8 mouse cellular contexts compared by ENCODE assay signal in genomic region chr14:105893623-105893995, GRCm38 (mm10). TPM values are rescaled to one million over a fixed set of nuclear protein-coding genes. Genes with fewer than 3 reads are reported as not detected.
A peak's percentile ranks its signal among the peaks of the same experiment; 100 is the strongest.
DNase-seq lines count a peak whose midpoint lies in the region; ATAC-seq and TF ChIP-seq lines count a peak whose summit lies in the region.

No protein-coding gene starts in this region.

- H3K27ac ChIP-seq in bone marrow, adult 2 months (ENCODE audit: control insufficient read depth, insufficient read depth, low read depth, low read length, poor library complexity), result no peak overlapping the region
- H3K27ac ChIP-seq in forebrain, embryonic 11.5 days (ENCODE audit: low read depth, low read length), result no peak overlapping the region
- H3K27ac ChIP-seq in intestine, embryonic 16.5 days (ENCODE audit: low read length), result peak overlapping the region; percentile 68
- H3K27ac ChIP-seq in liver, embryonic 13.5 days, result no peak overlapping the region

- H3K4me2 ChIP-seq in forebrain, embryonic 11.5 days (ENCODE audit: low read depth, low read length, severe bottlenecking), result peak overlapping the region; percentile 84
- H3K4me2 ChIP-seq in intestine, embryonic 16.5 days (ENCODE audit: low read depth, low read length), result peak overlapping the region; percentile 87
- peak overlapping the region; percentile 72 for H3K4me2 ChIP-seq in liver, embryonic 13.5 days

- WGBS in bone marrow, adult 2 months, result 44% methylated on average over 9 of the region's 9 CpGs
- WGBS in forebrain, embryonic 11.5 days, result 35% methylated on average over 9 of the region's 9 CpGs
- 40% methylated on average over 9 of the region's 9 CpGs for WGBS in intestine, embryonic 16.5 days
- 44% methylated on average over 9 of the region's 9 CpGs for WGBS in liver, embryonic 13.5 days (ENCODE audit: insufficient replicate concordance)

- H3K27me3 ChIP-seq in forebrain, embryonic 11.5 days (ENCODE audit: control insufficient read depth, insufficient read depth, low read length), result no peaks in the 10 kb centered on the region
- H3K27me3 ChIP-seq in intestine, embryonic 16.5 days (replicated peaks; ENCODE audit: control insufficient read depth, insufficient read depth, low read length), result no peaks in the 10 kb centered on the region
- peaks cover 45% of the 10 kb centered on the region for H3K27me3 ChIP-seq in liver, embryonic 13.5 days

- no peak for TF ChIP-seq POLR2A in bone marrow, adult 2 months (IDR thresholded peaks at IDR 0.05; ENCODE audit: borderline replicate concordance, control insufficient read depth, low read depth, low read length)

- peak overlapping the region; percentile 12 for H3K4me3 ChIP-seq in bone marrow, adult 2 months (replicated peaks; ENCODE audit: control insufficient read depth, low read depth, low read length)
- H3K4me3 ChIP-seq in forebrain, embryonic 11.5 days (ENCODE audit: low read depth, low read length), result peak overlapping the region; percentile 79
- peak overlapping the region; percentile 88 for H3K4me3 ChIP-seq in intestine, embryonic 16.5 days (ENCODE audit: low read length)
- peak overlapping the region; percentile 65 for H3K4me3 ChIP-seq in liver, embryonic 13.5 days (replicated peaks)

- no peaks in the 10 kb centered on the region; the same call in 1 of the 2 replicates for H3K4me1 ChIP-seq in bone marrow, adult 2 months (ENCODE audit: control insufficient read depth, insufficient read depth, low read length)
- no peaks in the 10 kb centered on the region; the same call in 1 of the 2 replicates for H3K4me1 ChIP-seq in forebrain, embryonic 11.5 days (replicated peaks; ENCODE audit: control insufficient read depth, insufficient read depth, low read length)
- peaks cover 18% of the 10 kb centered on the region for H3K4me1 ChIP-seq in intestine, embryonic 16.5 days (ENCODE audit: control insufficient read depth, insufficient read depth, low read length)
- peaks cover 9% of the 10 kb centered on the region for H3K4me1 ChIP-seq in liver, embryonic 13.5 days (replicated peaks)

- peak; percentile 30 to 34 for DNase-seq in left cerebral cortex, adult 18-20 months (ENCODE audit: low spot score in 2 of 2)
- no peak for DNase-seq in left cerebral cortex, adult 11 months (ENCODE audit: low spot score)
- peak; percentile 61 for DNase-seq in forebrain, embryonic 11.5 days (ENCODE audit: low spot score)
- DNase-seq in liver, embryonic 13.5 days, result no peak
- peak; percentile 24 for DNase-seq in skeletal muscle tissue, adult 2 months (ENCODE audit: low read depth, low spot score)
- no peak for DNase-seq in yolk sac, embryonic 10.5 days (ENCODE audit: low spot score)

- H3K36me3 ChIP-seq in forebrain, embryonic 11.5 days (ENCODE audit: control insufficient read depth, insufficient read depth, low read length), result no peaks in the 10 kb centered on the region
- H3K36me3 ChIP-seq in intestine, embryonic 16.5 days (ENCODE audit: control insufficient read depth, insufficient read depth, low read length), result peaks cover 8% of the 10 kb centered on the region; the same call in 1 of the 2 replicates
- peaks cover 4% of the 10 kb centered on the region; the same call in 1 of the 2 replicates for H3K36me3 ChIP-seq in liver, embryonic 13.5 days

- peak overlapping the region; percentile 55 for H3K9ac ChIP-seq in forebrain, embryonic 11.5 days (ENCODE audit: low read length)
- H3K9ac ChIP-seq in intestine, embryonic 16.5 days (ENCODE audit: low read depth, low read length), result peak overlapping the region; percentile 61
- H3K9ac ChIP-seq in liver, embryonic 13.5 days, result no peak overlapping the region

- no peaks in the 10 kb centered on the region for H3K9me3 ChIP-seq in forebrain, embryonic 11.5 days (ENCODE audit: control insufficient read depth, low read length)
- no peaks in the 10 kb centered on the region for H3K9me3 ChIP-seq in intestine, embryonic 16.5 days (ENCODE audit: control insufficient read depth, low read length)
- no peaks in the 10 kb centered on the region for H3K9me3 ChIP-seq in liver, embryonic 13.5 days (replicated peaks)

- no peak for TF ChIP-seq CTCF in bone marrow, adult 2 months (IDR thresholded peaks at IDR 0.05; ENCODE audit: control insufficient read depth, insufficient read depth, low read length)

- ATAC-seq in forebrain, embryonic 11.5 days (replicated peaks; ENCODE audit: low FRiP score), result no peak
- ATAC-seq in intestine, embryonic 16.5 days, result no peak
- ATAC-seq in liver, embryonic 13.5 days (ENCODE audit: low read depth), result no peak

RNA-seq across cellular contexts. Expression of gene Spry2, which starts 3.0 kb away (rescaled TPM):
- 100 to 1,000 TPM; 101 to 110 TPM for total RNA-seq in left cerebral cortex, adult 18-20 months (2021)
- polyA plus RNA-seq in bone marrow, adult 2 months (2011; ENCODE audit: insufficient read depth, insufficient read length, low replicate concordance, missing spikeins), result 6.2 and 14.5 TPM in 2 replicates
- 22.2 and 24.4 TPM in 2 replicates for polyA plus RNA-seq in forebrain, embryonic 11.5 days (2014; fragmentation: Nextera tagmentation; extraction: Ambion mirVana)
- 29.4 and 35.5 TPM in 2 replicates for polyA plus RNA-seq in intestine, embryonic 16.5 days (2015; fragmentation: Nextera tagmentation; extraction: Ambion mirVana)
- 5.0 and 6.5 TPM in 2 replicates for polyA plus RNA-seq in liver, embryonic 13.5 days (2015; fragmentation: Nextera tagmentation; extraction: Ambion mirVana)

Comparison
In these comparisons a context has a peak if more than half of its experiments do, and no peak if none do; other contexts are left out.
1. DNase-seq: peak in left cerebral cortex, adult 18-20 months (2 of 2), forebrain, embryonic 11.5 days (single experiment) and skeletal muscle tissue, adult 2 months (single experiment); none in left cerebral cortex, adult 11 months (single experiment), liver, embryonic 13.5 days (single experiment) and yolk sac, embryonic 10.5 days (single experiment).
2. H3K4me3 ChIP-seq: peak in every context shown above with its lines; median percentile 88 in intestine, embryonic 16.5 days; 79 in forebrain, embryonic 11.5 days; 65 in liver, embryonic 13.5 days; 12 in bone marrow, adult 2 months.
3. Peak in every context shown above with its lines, with median percentiles within 50 percentile points of each other: H3K4me2 ChIP-seq.